Mouse (Mus musculus) embryo, embryonic 10 days (tissue): Measurements from ENCODE around the gene Tob2.

Experiments
- DNase-seq: peaks from one replicate; pipeline ENCODE4 v3.0.0-alpha.2; 2015; ENCODE audit warnings: low spot score

The Tob2 gene

DNA sequence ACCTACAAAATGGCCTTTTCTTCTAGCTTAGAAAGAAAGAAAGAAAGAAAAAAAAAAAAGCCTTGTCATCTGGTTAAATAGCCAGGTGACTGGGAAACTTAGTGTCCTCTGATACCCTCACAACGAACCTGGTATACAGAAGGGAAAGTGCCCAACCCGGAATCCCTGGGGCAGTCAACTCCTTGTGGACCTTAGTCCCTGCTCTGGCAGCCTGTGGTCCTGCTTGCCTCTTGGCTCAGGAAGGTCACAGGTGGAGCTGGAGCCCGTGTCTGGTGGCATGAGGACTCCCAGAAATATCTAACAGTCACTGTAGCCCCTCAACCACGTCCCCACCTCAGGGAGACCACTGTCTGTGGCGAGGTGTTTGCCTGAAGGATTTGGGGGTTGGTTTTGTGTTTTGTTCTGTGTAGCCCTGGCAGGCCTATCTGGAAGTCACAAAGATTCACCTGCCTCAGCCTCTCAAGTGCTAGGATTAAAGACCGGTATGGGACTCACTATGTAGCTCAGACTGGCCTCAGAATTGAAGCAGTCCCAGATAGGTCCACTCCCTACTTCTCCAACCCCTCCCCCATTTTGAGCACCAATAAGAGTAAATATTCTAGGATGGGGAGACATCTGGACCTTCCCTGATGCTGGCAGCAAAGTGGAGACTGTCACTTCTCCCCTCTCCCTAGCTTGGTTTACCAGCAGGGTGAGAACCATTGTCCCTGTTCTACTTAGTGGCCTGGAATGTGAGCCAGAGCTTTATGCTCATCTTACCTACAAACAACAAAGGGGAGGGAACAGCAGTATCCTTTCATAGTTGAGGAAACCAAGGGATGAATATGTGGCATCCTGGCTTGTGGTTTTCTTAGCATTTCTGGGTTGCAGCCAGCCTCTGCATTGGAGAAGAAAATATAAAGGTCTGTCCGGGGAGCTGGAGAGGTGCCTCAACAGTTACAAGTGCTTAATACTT, 21.4 kb downstream of the Tob2 start:
- no peak for DNase-seq

DNA sequence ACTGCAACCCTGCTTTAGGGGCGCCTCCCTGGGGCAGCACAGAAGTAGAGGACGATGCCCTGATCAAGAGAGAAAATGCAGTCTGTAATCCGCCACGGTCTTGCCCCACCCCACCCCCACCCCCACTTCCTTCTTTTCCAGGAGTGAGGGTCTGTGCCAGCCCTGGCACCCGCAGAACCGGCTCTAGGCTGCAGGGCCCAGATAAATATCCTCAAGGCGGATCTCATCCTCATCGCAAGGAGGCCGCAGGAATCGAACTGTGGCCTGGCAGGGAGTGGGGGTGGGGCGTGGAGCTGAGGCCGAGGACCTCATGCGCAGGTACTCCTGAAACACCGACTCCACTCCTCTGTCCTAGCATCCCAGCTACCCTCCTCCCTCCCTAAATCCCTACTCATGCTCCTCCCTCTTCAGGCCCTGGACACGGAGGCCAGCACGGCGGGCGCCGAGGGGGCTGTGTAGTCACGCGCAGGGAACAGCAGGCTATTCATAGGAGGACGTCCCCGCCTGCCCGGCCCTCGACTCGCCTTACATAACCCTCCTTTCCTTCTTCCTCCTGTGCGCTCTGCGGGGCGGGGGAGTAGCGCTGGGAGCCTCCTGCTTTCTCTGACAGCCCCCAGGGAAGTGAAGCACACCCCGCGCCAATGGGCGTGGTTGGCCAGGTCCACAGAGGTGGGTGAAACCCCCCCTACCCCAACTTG, 22.3 kb downstream of the Tob2 start:
- DNase-seq, result peak; percentile 85

DNA sequence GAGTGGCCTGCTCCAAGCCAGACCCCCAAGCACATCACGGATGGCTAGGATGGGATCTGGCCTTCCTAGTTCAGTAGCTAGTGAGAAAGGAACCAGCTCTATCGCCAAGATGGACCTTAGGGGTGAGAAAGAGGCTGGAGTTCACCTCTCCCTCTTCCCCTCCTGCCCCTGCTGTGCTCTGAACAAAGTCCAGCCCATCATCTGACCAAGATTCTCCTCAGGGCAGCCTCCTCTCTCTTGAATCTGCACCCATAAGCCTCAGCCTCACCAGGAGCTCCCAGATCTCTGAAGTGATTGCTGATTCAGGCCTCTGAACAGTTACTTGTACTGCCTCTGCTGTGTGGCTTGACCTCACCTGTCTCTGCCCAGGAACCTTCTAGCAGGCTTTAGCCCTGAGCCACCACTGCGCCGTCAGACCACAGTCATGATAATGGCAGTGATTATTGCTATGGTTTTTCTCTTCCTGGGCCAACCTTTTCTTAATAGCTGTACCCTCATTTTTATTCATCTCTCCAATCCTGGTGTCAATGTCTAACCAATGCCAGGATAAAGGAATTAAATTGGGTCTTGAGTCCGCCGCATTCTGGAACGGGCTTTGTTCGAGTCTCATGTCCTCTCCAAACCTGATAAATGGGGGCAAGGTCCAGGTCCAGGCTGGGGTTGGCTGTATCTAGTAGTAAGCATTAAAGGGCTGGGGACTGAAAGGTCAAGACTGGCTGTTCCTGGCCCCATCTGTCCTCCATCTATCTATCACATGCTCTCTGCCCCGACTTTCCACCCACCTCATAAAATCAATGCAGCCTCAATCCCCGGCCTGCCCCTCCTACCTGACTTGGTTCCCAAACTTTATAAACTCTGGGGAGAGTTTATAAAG, 23.4 kb downstream of the Tob2 start:
- no peak for DNase-seq

DNA sequence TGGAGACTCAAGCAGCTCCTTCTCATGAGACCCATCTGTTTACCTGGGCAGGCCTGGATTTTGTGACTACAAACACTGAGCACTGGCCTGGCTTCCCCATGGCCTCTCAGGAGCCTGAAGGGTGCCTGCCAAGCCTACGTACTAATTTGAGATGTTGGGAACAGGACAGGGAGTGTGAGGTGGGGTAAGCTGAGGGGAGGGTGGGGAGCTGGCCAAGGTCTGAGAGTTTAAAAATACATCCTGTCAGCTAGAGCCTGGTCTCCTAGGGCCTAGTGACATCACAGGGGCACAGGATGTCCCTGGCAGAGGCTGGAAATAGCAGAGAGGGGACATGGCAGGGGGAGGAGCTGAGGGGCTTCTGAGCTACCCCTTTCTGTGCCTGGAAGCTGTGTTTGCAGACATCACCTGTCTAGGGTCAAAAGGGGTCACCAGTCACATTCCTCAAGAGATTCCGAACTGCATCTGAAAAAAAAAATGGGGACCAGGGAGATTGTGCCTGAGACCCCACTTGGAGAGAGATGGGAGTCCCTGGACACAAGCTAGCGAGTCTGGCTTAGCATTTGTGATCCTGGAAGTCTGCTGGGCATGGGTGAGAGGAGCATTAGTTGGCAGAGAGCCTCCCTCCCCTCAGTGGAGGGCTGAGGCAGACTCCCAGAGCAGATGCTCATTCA, 24.3 kb downstream of the Tob2 start:
- no peak for DNase-seq

DNA sequence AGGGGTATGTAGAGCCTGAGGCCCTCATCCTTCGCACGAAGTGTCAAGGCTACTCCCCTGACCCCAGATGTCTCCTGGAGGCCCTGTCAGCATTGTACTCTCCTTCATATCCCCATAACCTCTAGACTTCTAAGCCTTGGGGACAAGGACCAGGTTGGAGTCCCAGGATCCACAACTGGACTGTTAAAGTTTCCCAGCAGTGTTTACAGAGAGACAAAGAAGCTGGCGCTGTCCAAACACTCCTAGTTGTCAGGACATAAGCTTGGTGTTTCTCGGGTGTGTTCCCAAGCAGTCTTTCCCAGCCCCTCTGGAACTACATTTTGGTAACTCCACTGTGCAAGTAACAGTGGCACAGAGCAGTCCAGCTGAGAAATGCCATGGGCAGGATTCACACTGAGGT, 25.1 kb downstream of the Tob2 start:
- DNase-seq, result no peak

DNA sequence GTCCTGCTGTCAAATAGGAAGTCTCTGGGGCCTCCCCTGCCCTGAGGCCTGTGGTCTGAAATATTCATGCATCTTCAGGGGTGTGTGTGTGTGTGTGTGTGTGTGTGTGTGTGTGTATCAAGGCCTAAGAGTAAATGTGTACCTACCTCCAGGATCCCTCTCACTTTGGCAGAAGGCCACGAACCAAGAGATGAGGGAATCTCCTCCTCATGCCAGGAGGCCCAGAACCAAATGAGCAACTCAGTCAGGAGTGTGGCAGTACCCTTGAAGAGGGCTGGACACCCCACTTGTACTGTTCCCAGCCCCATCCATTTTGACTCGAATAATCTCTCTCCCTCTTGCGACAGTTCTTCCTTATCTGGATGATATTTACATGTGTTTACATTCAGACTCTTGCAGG, 26.4 kb downstream of the Tob2 start:
- no peak for DNase-seq

DNA sequence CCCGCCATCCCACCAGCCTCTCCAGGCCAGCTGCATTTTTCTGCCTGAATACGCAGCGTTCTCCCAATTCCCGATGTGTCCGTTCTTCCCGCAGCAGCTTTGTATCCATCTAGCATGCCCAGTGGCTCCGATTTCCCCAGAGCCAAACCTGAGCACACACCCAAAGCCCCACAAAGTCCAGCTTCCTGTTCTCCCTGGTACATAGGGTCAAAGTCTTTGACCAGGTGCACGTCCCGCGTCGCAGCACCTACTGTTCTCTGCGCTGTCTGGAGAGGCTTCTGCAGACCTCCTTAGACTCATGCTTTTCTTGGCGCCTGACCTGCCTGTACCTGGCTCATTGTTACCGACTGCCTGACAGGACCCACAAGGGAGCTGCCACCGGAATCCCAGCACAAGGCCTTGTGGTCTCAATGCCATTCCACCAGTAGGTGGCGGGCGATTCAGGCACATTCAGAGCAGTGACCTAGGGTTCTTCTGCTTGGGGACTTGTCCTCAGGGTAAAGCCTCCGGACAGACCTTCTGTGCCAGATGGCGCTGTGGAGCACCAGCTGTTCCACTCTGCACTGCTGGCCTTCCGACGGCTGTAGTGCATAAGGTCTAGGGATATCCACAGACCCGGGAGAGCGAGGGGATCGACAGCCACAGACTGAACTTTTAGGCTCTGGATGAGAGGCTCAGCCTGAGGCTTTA, 27.3 kb downstream of the Tob2 start:
- peak; percentile 98 for DNase-seq

DNA sequence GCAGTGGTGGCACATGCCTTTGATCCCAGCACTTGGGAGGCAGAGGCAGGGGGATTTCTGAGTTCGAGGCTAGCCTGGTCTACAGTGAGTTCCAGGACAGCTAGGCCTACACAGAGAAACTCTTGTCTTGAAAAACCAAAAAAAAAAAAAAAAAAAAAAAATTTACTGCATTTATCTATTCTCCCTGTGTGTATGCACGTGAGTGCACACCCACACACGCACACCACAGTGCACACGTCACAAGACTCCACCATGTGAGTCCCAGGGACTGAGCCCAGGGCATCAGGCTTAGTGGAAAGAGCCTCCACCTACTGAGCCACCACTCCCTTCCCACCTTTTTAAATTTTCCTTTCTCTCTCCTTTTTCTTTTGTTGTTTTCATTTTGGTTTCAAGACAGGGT, 28.1 kb downstream of the Tob2 start:
- no peak for DNase-seq

DNA sequence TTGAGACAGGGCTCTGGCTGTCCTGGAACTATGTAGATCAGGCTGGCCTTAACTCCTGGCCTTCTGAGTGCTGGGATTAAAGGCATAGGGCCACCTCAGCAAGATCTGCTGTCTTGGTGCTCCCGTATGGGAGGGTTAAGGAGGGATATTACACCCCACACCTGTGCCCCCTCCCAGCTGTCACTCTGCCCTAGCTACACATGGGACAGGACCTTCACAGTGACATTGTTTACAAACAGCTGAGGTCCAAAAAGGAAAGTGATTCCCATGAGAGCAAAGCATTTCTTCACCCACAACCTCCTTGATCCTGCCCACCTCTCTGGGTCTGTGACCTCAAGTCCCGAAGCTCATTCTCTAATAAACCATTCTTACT, 29.4 kb downstream of the Tob2 start:
- DNase-seq, result no peak

DNA sequence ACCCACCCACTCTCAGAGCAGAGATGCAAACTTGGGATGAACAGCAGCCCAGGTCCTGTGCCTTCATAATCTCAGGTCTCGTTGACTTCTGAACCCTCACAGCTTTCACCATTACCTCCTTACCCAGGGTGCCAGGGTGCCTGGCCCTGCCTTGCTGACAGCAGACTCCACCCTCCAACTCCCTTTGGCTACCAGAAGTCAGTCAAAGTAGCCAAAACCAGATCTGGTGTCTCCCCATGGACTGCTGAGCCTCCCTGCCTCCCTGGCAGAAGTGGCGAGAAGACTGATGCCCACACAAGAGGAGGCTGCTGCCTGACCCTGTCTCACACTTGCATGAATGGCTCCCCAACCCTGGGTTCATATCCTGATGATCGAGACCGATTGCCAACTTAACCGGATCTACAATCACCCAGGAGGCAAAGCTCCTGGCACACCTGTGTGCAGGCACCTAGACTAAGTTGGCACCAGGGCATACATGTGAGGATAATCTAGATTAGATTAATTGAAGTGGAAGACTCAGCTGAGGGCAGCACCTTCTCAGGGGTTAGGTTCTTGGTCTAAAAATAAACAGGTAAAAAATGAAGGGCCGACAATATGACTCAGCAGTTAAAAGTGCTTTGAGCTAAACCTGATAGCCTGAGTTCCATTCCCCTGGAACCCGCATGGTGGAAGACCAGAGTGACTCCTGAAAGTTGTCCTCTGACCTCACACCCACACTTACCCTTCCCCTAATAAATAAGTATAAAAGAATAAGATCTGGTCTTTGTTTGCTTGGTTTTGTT, 30.0 kb downstream of the Tob2 start:
- DNase-seq, result no peak

DNA sequence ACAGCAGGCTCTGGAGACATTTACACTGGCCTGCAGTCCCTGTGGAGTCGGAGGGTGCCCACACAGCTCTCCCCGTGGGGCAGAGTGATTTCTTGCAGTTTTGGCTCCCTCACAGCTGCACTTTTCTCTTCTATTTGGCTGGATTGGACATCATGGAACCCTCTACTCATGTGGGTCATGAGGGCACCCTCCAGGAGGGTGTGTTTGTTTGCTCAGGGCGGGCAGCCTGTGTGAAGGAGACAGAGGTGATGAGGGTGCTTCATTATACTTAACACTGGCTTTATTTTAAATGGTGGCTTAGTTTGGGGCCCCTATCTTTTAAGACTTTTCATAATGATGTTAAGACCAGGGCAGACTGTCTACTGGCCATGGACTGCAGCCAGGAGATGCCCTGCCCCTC, 33.8 kb downstream of the Tob2 start:
- no peak for DNase-seq

DNA sequence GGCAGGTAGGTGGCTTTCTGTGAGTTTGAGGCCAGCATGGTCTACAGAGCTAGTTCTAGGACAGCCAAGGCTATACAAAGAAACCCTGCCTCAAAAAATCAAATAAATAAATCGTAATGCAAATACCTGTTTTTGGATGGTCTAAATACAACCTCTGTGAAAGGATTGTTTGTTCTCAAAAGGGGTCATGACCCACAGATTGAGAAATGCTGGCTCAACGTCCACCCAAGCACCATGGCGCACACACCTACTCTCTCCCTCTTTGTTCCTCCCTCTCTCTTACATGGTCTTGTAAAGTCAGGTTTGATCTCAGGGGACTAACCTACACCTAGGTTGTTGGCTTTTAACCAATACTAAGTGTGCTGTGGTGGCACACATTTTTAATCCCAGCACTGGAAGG, 36.0 kb downstream of the Tob2 start:
- no peak for DNase-seq

DNA sequence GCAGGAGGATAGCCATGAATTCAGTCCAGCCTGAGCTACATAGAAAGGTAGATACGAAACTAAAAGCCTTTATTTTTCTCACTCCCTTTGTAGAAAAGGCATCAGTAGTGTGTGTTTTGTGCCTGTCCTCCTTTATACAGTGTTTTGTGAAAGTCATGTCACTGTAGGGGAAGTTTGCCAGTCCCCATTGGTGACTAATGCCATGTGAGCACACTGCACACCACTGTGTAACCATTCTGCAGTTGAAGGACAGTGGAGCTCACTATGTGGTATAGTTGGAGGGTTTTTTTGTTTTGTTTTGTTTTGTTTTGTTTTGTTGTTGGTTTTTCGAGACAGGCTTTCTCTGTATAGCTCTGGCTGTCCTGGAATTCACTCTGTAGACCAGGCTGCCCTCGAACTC, 40.2 kb downstream of the Tob2 start:
- DNase-seq, result no peak

DNA sequence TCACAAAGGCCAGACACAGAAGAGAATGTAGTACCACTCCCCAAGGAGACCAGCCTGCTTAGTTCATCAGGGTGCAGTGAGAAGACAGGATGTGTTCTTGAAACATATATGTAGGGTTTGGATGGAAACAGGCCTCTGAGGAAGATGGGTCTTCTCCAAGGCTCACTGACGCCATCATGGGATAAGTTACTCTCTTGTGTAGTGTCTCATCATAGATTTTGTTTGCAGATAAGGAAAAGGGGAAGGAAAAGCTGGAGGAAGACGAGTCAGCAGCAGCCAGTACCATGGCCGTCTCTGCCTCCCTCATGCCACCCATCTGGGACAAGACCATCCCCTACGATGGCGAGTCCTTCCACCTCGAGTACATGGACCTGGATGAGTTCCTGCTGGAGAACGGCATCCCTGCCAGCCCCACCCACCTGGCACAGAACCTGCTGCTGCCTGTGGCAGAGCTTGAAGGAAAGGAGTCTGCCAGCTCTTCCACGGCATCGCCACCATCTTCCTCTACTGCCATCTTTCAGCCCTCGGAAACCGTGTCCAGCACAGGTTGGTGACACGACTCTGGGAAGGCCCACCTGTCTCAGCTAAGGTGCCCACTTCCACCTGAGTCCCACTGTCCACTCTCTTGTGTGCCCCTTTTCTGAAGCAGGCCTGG, 43.8 kb downstream of the Tob2 start:
- DNase-seq, result no peak

DNA sequence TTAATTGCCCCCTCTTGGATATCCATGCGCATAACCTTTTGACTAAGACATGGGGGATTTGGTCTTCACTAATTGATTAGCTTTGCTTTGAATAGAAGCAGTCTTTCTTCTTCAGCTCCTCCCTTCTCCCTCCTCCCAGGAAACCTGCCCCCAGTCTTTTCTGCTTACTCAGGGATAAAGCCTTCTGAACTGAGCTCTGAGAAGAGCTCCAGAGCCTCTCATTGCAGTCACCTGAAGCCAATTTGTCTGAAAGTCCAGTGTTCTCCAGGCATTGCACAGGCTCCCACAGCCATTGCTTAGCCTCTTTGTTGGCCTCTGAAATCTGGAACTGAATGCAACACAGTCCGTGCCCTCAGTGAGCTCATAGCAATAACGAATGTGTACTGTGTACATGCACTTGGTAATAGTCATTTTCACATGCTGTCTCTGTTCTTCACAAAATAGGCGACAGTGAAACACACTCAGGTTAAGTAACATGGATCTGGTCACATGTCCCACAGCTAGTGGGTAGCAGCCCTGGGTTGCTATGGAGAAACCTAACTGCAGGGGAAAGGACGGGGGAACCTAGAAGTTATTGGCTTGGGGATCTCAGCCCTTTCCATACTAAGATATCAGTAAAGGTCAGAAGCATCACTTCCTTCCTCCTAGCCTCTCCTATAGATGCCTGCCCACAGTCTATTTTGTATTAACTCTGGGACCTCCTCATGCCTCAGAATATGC, 44.5 kb downstream of the Tob2 start:
- DNase-seq, result no peak

DNA sequence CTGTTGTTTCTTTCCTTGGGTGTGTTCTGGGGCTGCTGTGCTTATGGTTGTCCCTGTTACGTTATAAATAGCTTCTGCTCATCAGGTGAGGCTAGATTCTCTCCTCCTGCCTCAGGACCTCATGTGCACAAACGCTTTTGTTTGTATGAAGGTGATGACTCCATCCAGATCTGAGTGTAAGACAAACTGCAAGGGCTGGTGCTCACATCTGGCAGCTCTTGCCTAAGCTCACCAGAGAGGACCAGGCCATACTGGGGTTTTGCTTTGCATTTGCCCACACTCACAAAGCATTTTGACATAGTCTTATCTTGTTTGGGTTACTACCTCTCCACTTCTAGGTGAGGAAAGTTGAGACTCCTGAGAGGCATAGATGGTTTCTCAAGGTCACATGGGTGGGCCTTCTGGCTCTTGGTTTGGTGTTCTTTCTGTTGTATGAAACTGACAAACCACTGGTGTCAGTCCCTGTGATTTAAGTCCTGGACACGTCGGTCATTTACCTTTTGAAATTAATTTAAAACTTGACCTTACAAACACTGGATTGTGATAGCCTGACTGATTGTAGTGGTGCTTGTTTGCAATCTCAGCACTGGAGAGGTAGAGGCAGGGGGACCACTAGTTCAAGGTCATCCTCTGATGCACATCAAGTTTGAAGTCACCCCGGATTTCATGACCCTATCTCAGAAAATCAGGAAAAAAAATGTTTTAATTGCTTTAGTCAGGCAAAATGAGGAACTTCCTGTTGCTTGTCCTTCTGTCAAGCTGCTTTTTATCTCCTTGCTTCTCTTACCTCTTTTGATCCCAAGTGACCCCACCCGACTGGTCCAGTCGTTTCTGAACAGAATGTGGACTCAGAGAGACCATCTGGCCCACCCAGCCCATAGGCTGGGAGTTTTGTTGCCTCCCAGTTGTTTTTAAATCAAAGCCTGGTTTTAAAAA, 45.6 kb downstream of the Tob2 start:
- no peak for DNase-seq

DNA sequence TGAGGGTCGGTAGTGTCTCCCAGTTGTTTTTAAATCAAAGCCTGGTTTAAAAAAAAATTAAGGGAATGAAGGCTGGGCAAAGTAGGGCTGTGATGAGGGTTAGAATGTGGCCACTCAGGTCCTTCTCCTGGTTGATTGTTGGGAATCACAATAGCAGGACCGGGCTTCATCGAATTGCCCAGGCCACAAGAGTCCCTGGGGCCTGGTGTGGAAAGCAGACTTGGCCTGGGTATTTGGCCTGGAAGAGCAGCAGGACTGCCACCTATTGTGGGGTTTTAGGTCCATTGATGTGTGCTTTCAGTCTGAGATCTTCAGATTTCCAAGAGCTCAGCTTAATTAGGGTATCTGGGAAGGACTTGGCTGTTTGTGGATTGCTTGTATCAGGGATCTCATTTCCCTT, 46.3 kb downstream of the Tob2 start:
- DNase-seq, result no peak

DNA sequence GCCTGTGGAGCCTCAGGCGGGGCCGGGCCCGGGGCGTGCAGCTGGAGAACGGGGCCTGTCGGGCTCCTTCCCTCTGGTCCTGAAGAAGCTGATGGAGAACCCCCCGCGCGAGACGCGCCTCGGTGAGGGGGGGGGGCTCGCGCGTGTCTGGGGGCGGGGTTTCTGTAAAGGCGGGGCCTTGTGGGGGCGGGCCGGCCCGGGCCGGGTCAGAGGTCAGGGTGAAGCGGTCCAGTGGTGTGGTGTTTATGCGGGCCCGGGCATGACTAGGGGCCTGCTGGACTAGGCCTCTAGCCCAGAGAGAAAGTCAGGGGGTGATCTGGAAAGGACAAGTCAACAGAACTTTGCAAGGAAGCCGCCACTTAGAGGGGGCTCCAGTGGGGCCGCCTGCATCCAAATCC, 47.0 kb downstream of the Tob2 start:
- DNase-seq, result peak; percentile 63
